Mouse (Mus musculus): Measurements from ENCODE around the gene Trim26. TPM values are rescaled to one million over a fixed set of nuclear protein-coding genes. Genes with fewer than 3 reads are reported as not detected.

Gene Trim26
- polyA plus RNA-seq, 1 experiment: 21.9 TPM

- no peak for DNase-seq (ENCODE audit: extremely low spot score in 1 of 2, low spot score in 1 of 2)
Measured at GRCm38 (mm10) chr17:36897065-36897464, 60.1 kb downstream of the Trim26 start.

GRCm38 (mm10) chr17:36897552-36898205 lies 60.7 kb downstream of the Trim26 start, which contains the start of gene Trim31:
TSS of gene Trim31 (plus strand) at chr17:36898118.
- DNase-seq (ENCODE audit: extremely low spot score in 1 of 2, low spot score in 1 of 2): no peak

- DNase-seq (ENCODE audit: extremely low spot score in 1 of 2, low spot score in 1 of 2): no peak
Measured at GRCm38 (mm10) chr17:36899376-36899775, 62.4 kb downstream of the Trim26 start.

- peak in 1 of 2 experiments; percentile 61 for DNase-seq (ENCODE audit: extremely low spot score in 1 of 2, low spot score in 1 of 2)
Measured at GRCm38 (mm10) chr17:36900001-36900400, 63.1 kb downstream of the Trim26 start.

GRCm38 (mm10) chr17:36900691-36901090 lies 63.8 kb downstream of the Trim26 start:
- no peak for DNase-seq (ENCODE audit: extremely low spot score in 1 of 2, low spot score in 1 of 2)

- DNase-seq (ENCODE audit: extremely low spot score in 1 of 2, low spot score in 1 of 2): no peak
Measured at GRCm38 (mm10) chr17:36903651-36904050, 66.7 kb downstream of the Trim26 start.

GRCm38 (mm10) chr17:36908235-36908634 lies 71.3 kb downstream of the Trim26 start:
- DNase-seq (ENCODE audit: extremely low spot score in 1 of 2, low spot score in 1 of 2): no peak

Other genes starting within 250 kb of the Trim26 start
- gene H2-M9, start 194.5 kb upstream of the Trim26 start, polyA plus RNA-seq (2012; rRNA removed): not detected in 2 replicates
- gene H2-M1, start 164.9 kb upstream of the Trim26 start, polyA plus RNA-seq (2012; rRNA removed): not detected in 2 replicates
- not detected in 2 replicates for gene H2-M10.5, start 64.2 kb upstream of the Trim26 start, polyA plus RNA-seq (2012; rRNA removed)
- not detected in 2 replicates for gene H2-M10.6, start 25.0 kb upstream of the Trim26 start, polyA plus RNA-seq (2012; rRNA removed)
- gene Trim15, start 30.1 kb downstream of the Trim26 start, polyA plus RNA-seq (2012; rRNA removed): 0.04 and 0.08 TPM in 2 replicates
- gene Trim10, start 32.4 kb downstream of the Trim26 start, polyA plus RNA-seq (2012; rRNA removed): 0.06 and 0.08 TPM in 2 replicates
- 0.22 and 0.29 TPM in 2 replicates for gene Trim40, start 53.0 kb downstream of the Trim26 start, polyA plus RNA-seq (2012; rRNA removed)
- gene Trim31, start 61.0 kb downstream of the Trim26 start, polyA plus RNA-seq (2012; rRNA removed): not detected in 2 replicates
- 4.0 and 5.1 TPM in 2 replicates for gene Rnf39, start 105.8 kb downstream of the Trim26 start, polyA plus RNA-seq (2012; rRNA removed)
- 186 and 189 TPM in 2 replicates for gene Ppp1r11, start 114.6 kb downstream of the Trim26 start, polyA plus RNA-seq (2012; rRNA removed)
- 36.4 and 42.2 TPM in 2 replicates for gene Znrd1, start 121.4 kb downstream of the Trim26 start, polyA plus RNA-seq (2012; rRNA removed)
- gene Znrd1as, start 121.5 kb downstream of the Trim26 start, polyA plus RNA-seq (2012; rRNA removed): 6.0 and 6.9 TPM in 2 replicates
- 0.42 and 1.1 TPM in 2 replicates for gene 2410137M14Rik, start 144.1 kb downstream of the Trim26 start, polyA plus RNA-seq (2012; rRNA removed)
- 2.8 and 3.3 TPM in 2 replicates for gene H2-M5, start 152.4 kb downstream of the Trim26 start, polyA plus RNA-seq (2012; rRNA removed)
- gene Zfp57, start 164.0 kb downstream of the Trim26 start, polyA plus RNA-seq (2012; rRNA removed): 30.3 and 40.6 TPM in 2 replicates
- 43.8 and 54.7 TPM in 2 replicates for gene Mog, start 186.3 kb downstream of the Trim26 start, polyA plus RNA-seq (2012; rRNA removed)
- 430 and 435 TPM in 2 replicates for gene Gabbr1, start 208.8 kb downstream of the Trim26 start, polyA plus RNA-seq (2012; rRNA removed)